Mouse (Mus musculus) lung, embryonic 16.5 days (tissue): ENCODE results near the gene Prr30. TPM values are rescaled to one million over a fixed set of nuclear protein-coding genes. Genes with fewer than 3 reads are reported as not detected.
"Not testable (repeated sequence)": the region's sequence is repeated elsewhere in the genome, so short reads cannot be mapped to it uniquely, and the experiment has no call there.

Source experiments
- ATAC-seq: fragments of 200-750 bp; cut with Nextera tagmentation; 2 replicates; pipeline ENCODE4 v1.8.0; 2017; ENCODE audit warnings: low read depth, mild to moderate bottlenecking, moderate library complexity
- H3K27ac ChIP-seq: fragments of 300-500 bp; sonication (generic); 2 replicates; pipeline ENCODE4 v1.5.1; 2014; ENCODE audit warnings: mild to moderate bottlenecking, control low read depth, low read length
- H3K27me3 ChIP-seq: fragments of 300-500 bp; sonication (generic); 2 replicates; pipeline ENCODE4 v1.6.1; 2014; ENCODE audit warnings: low read depth, low read length, mixed read lengths; ENCODE audit not compliant: control insufficient read depth, insufficient read depth
- H3K36me3 ChIP-seq: fragments of 300-500 bp; sonication (generic); 2 replicates; pipeline ENCODE4 v1.6.1; 2014; ENCODE audit warnings: low read length; ENCODE audit not compliant: control insufficient read depth, insufficient read depth
- H3K4me1 ChIP-seq: fragments of 300-500 bp; sonication (generic); replicated peaks from 2 replicates; pipeline ENCODE4 v1.6.1; 2014; ENCODE audit warnings: low read length, mixed read lengths; ENCODE audit not compliant: control insufficient read depth, insufficient read depth
- H3K4me2 ChIP-seq: fragments of 300-500 bp; sonication (generic); 2 replicates; pipeline ENCODE4 v1.6.1; 2014; ENCODE audit warnings: low read depth, low read length, control low read depth
- H3K4me3 ChIP-seq: fragments of 300-500 bp; sonication (generic); 2 replicates; pipeline ENCODE4 v1.5.1; 2014; ENCODE audit warnings: mild to moderate bottlenecking, low read length, control low read depth
- H3K9ac ChIP-seq: fragments of 300-500 bp; sonication (generic); 2 replicates; pipeline ENCODE4 v1.6.1; 2014; ENCODE audit warnings: low read length, control low read depth
- H3K9me3 ChIP-seq: fragments of 300-500 bp; sonication (generic); 2 replicates; pipeline ENCODE4 v1.6.1; 2016; ENCODE audit warnings: low read length; ENCODE audit not compliant: control insufficient read depth
- WGBS: fragments of 180-500 bp; shearing (Covaris S2); extraction: QIAGEN DNeasy Blood & Tissue Kit; methylation state at CpG from one replicate; pipeline ENCODE4 v1.1.7; 2014; 5-methylcytosine and 5-hydroxymethylcytosine counted together
- polyA plus RNA-seq: library from polyadenylated mRNA; unstranded; fragments of >200 nt; fragmentation: Nextera tagmentation; extraction: Ambion mirVana; gene quantifications from 2 replicates; pipeline ENCODE4 v1.2.1, GENCODE M21; 2015

Prr30 gene
- not detected in 2 replicates for polyA plus RNA-seq

DNA sequence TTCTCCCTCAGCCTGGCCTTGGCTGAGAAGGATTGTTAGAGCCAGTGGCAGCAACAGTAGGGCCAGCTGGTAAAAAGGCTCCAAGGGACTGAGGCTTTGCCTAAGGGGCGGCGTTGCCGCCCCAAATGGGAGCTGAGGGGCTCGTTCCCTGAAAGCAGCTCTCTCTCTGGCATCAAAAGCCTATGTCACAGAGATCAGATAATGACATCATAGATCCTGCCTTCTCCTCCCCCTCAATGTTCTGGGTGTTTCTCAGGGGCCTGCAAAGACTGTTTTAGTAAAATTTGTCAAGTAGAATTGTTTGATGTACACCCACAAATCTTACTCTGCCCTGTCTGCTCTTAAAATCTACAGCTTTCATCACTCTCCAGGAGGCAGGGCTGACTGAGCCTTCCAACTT is at the start of gene Prr30:
Gene Prr30, minus strand, starts transcription at position 101 of the 400 bp plus-strand sequence.
- Histone ChIP-seq H3K9ac (no peak within 1 kb of the TSS), H3K4me3 (no peak within 1 kb of the TSS), H3K9me3 (no peaks in the 10 kb centered on the region), H3K4me2 (no peak within 1 kb of the TSS), H3K27me3 (no peaks in the 10 kb centered on the region), H3K4me1 (no peaks in the 10 kb centered on the region), H3K36me3 (no peaks in the 10 kb centered on the region), H3K27ac (no peak within 1 kb of the TSS)
- no peak for ATAC-seq
- WGBS = 62% methylated on average over 4 of the region's 4 CpGs

GRCm38 (mm10) chr14:101246793-101247192 is 46.7 kb upstream of the Prr30 start:
- 72% methylated on average over 3 of the region's 3 CpGs for WGBS
- Histone ChIP-seq H3K27me3 (no peaks in the 10 kb centered on the region), H3K4me1 (no peaks in the 10 kb centered on the region), H3K36me3 (no peaks in the 10 kb centered on the region), H3K9ac (no peak overlapping the region), H3K4me2 (no peak overlapping the region), H3K4me3 (no peak overlapping the region), H3K27ac (no peak overlapping the region), H3K9me3 (no peaks in the 10 kb centered on the region)
- ATAC-seq = no peak

DNA sequence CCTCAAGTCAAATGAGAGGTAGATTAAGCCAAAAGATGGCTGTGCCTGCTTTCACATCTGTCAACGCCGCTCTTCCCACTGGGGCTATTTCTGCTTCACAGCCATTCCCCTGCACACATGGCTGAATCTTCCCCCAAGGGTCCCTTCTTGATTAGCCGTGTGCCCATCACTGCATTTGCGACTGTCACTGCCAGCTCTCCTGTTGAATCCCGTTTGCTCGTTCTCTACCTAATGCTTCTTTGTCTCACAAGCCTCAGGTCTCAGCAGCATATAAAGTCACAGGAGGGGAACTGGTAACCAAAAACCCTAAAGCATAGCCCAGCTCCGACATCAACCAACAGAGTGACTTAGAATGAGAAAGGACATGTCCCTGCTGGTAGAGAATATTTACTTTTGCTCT is 45.6 kb upstream of the Prr30 start:
- no peak for ATAC-seq
- no peak overlapping the region for H3K4me2 ChIP-seq
- no peaks in the 10 kb centered on the region for H3K9me3 ChIP-seq
- H3K27ac ChIP-seq = no peak overlapping the region
- H3K4me1 ChIP-seq = no peaks in the 10 kb centered on the region
- H3K36me3 ChIP-seq = no peaks in the 10 kb centered on the region
- 53% methylated on average over 7 of the region's 7 CpGs for WGBS
- H3K27me3 ChIP-seq = no peaks in the 10 kb centered on the region
- no peak overlapping the region for H3K9ac ChIP-seq
- H3K4me3 ChIP-seq = no peak overlapping the region

DNA sequence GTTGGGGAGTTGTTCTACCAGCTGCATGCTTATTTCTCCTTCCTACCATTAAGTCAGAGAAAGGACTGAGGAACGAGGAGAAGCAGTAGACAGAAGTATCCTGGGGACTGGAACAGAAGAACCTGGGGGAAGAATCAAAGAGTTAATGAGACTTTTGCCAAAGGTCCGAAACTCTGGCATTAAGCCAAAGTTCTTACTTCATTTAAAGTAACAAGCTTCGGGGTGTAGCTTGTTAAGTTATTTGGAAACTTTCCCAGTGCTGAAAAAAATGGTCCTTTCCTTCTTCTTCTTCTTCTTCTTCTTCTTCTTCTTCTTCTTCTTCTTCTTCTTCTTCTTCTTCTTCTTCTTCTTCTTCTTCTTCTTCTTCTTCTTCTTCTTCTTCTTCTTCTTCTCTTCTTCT is 44.3 kb upstream of the Prr30 start:
- H3K4me2 ChIP-seq, H3K36me3 ChIP-seq, H3K9ac ChIP-seq, ATAC-seq, H3K27me3 ChIP-seq, H3K4me3 ChIP-seq, H3K4me1 ChIP-seq, H3K27ac ChIP-seq, H3K9me3 ChIP-seq: not testable (repeated sequence)
- 19% methylated on average over 3 of the region's 3 CpGs for WGBS

- no peak overlapping the region for H3K4me3 ChIP-seq
- H3K27me3 ChIP-seq = no peaks in the 10 kb centered on the region
- ATAC-seq = no peak
- H3K4me1 ChIP-seq = no peaks in the 10 kb centered on the region
- WGBS = 62% methylated on average over 1 of the region's 1 CpGs
- H3K9me3 ChIP-seq = no peaks in the 10 kb centered on the region
- no peak overlapping the region for H3K4me2 ChIP-seq
- H3K36me3 ChIP-seq = no peaks in the 10 kb centered on the region
- H3K27ac ChIP-seq = no peak overlapping the region
- H3K9ac ChIP-seq = no peak overlapping the region
Measured at GRCm38 (mm10) chr14:101237965-101238364, 37.8 kb upstream of the Prr30 start.

DNA sequence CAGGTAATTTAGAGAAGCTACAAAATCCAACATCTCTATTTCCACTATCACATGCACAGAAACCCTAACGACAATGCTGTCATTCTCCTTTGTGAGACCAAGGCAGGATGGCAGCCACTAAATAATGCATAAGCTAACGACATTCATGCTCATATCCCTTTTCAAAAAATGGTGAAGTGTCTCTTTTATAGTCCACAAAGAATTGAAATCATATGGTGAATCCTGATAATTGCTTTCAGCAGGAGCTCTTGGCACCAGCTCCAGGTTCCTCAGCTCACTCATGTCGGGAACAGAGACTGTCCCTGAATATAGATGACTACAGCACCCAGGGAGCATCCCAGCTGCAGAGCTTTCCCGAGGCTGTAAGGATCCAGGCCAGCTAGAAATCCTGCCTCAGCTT is 28.9 kb upstream of the Prr30 start:
- H3K4me3 ChIP-seq = no peak overlapping the region
- H3K4me1 ChIP-seq = no peaks in the 10 kb centered on the region
- no peaks in the 10 kb centered on the region for H3K9me3 ChIP-seq
- no peak overlapping the region for H3K9ac ChIP-seq
- H3K27ac ChIP-seq = no peak overlapping the region
- H3K36me3 ChIP-seq = no peaks in the 10 kb centered on the region
- H3K4me2 ChIP-seq = no peak overlapping the region
- no peaks in the 10 kb centered on the region for H3K27me3 ChIP-seq
- 52% methylated on average over 4 of the region's 4 CpGs for WGBS
- ATAC-seq = no peak

DNA sequence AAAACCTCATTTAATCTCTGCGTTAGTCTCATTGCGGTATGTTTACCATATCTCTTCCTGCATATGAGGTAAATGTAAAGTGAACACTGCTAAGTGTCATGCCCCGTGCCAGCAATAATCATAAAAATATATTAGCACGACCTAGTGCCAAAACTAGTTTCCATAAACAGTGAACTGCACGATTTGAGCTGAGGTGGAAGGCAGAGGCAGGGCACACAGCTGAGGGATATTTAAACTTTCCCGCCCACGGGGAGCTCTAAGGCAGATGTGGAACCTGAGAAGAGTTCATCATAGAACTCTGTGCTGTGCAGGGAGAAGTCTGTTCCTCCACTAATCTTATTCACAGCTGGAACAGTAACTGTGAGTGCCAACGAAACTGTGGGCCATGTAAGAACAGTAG is 22.2 kb upstream of the Prr30 start:
- no peaks in the 10 kb centered on the region for H3K36me3 ChIP-seq
- 50% methylated on average over 8 of the region's 8 CpGs for WGBS
- no peak overlapping the region for H3K9ac ChIP-seq
- H3K27me3 ChIP-seq = no peaks in the 10 kb centered on the region
- ATAC-seq = no peak
- no peak overlapping the region for H3K4me3 ChIP-seq
- H3K9me3 ChIP-seq = no peaks in the 10 kb centered on the region
- no peak overlapping the region for H3K4me2 ChIP-seq
- no peak overlapping the region for H3K27ac ChIP-seq
- H3K4me1 ChIP-seq = no peaks in the 10 kb centered on the region

DNA sequence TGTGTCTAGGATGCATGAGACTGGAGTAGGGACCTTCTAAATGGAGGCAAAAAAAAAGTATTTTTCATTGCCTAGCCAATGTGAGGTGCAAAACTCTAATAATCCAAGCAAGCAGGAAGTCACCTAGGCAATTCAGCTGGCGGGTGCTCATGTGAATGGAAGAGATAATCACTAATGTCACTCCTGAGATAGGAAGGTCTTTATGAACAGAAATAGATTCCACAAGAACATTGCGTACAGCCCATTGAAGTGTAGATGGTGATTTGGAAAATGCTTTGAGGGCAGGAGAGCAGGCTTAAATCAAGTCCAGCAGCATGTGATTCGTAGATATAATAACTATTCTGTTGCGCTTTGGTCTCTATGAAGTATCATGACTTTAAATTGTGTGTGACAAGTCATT is 27.9 kb downstream of the Prr30 start:
- no peak overlapping the region for H3K9ac ChIP-seq
- no peak for ATAC-seq
- no peak overlapping the region for H3K4me2 ChIP-seq
- no peaks in the 10 kb centered on the region for H3K36me3 ChIP-seq
- no peak overlapping the region for H3K27ac ChIP-seq
- no peak overlapping the region for H3K4me3 ChIP-seq
- no peaks in the 10 kb centered on the region for H3K27me3 ChIP-seq
- H3K9me3 ChIP-seq = no peaks in the 10 kb centered on the region
- no peaks in the 10 kb centered on the region for H3K4me1 ChIP-seq
- WGBS = 89% methylated on average over 4 of the region's 4 CpGs
